Mouse (Mus musculus) liver, embryonic 15.5 days (tissue): ENCODE results near the gene Ndufb6. TPM values are rescaled to one million over a fixed set of nuclear protein-coding genes. Genes with fewer than 3 reads are reported as not detected.
"Not testable (repeated sequence)": the region's sequence is repeated elsewhere in the genome, so short reads cannot be mapped to it uniquely, and the experiment has no call there.

ENCODE experiments used
- ATAC-seq: fragments of 200-750 bp; cut with Nextera tagmentation; 2 replicates; pipeline ENCODE4 v1.8.0; 2017; ENCODE audit warnings: moderate number of reproducible peaks, mild to moderate bottlenecking, moderate library complexity; ENCODE audit not compliant: insufficient read depth
- H3K27ac ChIP-seq: fragments of 300-500 bp; sonication (generic); replicated peaks from 2 replicates; pipeline ENCODE4 v1.5.1; 2015; ENCODE audit warnings: mild to moderate bottlenecking, inconsistent platforms
- H3K27me3 ChIP-seq: fragments of 300-500 bp; sonication (generic); 2 replicates; pipeline ENCODE4 v1.6.1; 2015; ENCODE audit warnings: mild to moderate bottlenecking, inconsistent platforms
- H3K36me3 ChIP-seq: fragments of 300-500 bp; sonication (generic); replicated peaks from 2 replicates; pipeline ENCODE4 v1.6.1; 2015; ENCODE audit warnings: moderate library complexity, mild to moderate bottlenecking, inconsistent platforms
- H3K4me1 ChIP-seq: fragments of 300-500 bp; sonication (generic); replicated peaks from 2 replicates; pipeline ENCODE4 v1.6.1; 2015; ENCODE audit warnings: inconsistent platforms
- H3K4me2 ChIP-seq: fragments of 300-500 bp; sonication (generic); 2 replicates; pipeline ENCODE4 v1.6.1; 2015; ENCODE audit warnings: moderate library complexity, mild to moderate bottlenecking, inconsistent platforms
- H3K4me3 ChIP-seq: fragments of 300-500 bp; sonication (generic); replicated peaks from 2 replicates; pipeline ENCODE4 v1.5.1; 2015; ENCODE audit warnings: mild to moderate bottlenecking, inconsistent platforms
- H3K9ac ChIP-seq: fragments of 300-500 bp; sonication (generic); 2 replicates; pipeline ENCODE4 v1.6.1; 2015; ENCODE audit warnings: moderate library complexity, mild to moderate bottlenecking, inconsistent platforms
- H3K9me3 ChIP-seq: fragments of 300-500 bp; sonication (generic); replicated peaks from 2 replicates; pipeline ENCODE4 v1.6.1; 2016; ENCODE audit warnings: inconsistent platforms
- WGBS: fragments of 180-500 bp; shearing (Covaris S2); methylation state at CpG from one replicate; pipeline ENCODE4 v1.1.7; 2015; ENCODE audit warnings: mixed read lengths; ENCODE audit not compliant: insufficient replicate concordance; 5-methylcytosine and 5-hydroxymethylcytosine counted together
- polyA plus RNA-seq: library from polyadenylated mRNA; unstranded; fragments of >200 nt; fragmentation: Nextera tagmentation; extraction: Ambion mirVana; gene quantifications from 2 replicates; pipeline ENCODE4 v1.2.1, GENCODE M21; 2015

The Ndufb6 gene
- polyA plus RNA-seq, 1 experiment from 2014 or later: 155 TPM

DNA sequence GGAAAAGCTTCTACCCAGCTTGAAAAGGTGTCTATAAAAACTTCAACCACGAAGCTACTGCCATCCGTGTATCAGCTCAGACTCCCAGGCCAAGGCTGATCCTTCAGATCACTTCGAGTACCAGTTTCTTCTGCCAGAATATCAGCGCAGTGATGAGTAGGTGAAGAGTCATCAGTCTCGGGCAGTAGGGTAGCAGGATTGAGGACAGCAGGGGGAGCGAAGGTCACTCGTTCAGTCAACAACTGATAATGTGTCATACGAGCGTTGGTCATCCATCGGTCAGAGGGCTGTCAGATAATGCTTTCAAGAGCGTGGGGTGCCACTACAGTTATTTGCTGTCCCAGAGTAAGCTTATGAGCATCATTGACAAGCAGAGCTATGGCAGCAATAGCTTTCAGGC lies 12.3 kb upstream of the Ndufb6 start:
- H3K9me3 ChIP-seq, H3K36me3 ChIP-seq, H3K27ac ChIP-seq, H3K4me2 ChIP-seq, H3K4me3 ChIP-seq, ATAC-seq, H3K4me1 ChIP-seq, H3K27me3 ChIP-seq, H3K9ac ChIP-seq: not testable (repeated sequence)
- WGBS: 76% methylated on average over 11 of the region's 11 CpGs

- H3K27ac ChIP-seq: no peak overlapping the region
- H3K4me3 ChIP-seq: no peak overlapping the region
- no peak overlapping the region for H3K4me2 ChIP-seq
- no peaks in the 10 kb centered on the region for H3K4me1 ChIP-seq
- 0 out of 2 replicates have a peak, but pooled peaks cover 5% of the 10 kb centered on the region for H3K9me3 ChIP-seq
- 67% methylated on average over 2 of the region's 2 CpGs for WGBS
- H3K27me3 ChIP-seq: no peaks in the 10 kb centered on the region
- ATAC-seq: no peak
- H3K36me3 ChIP-seq: no peaks in the 10 kb centered on the region
- H3K9ac ChIP-seq: no peak overlapping the region
Measured at GRCm38 (mm10) chr4:40289046-40289445, 9.8 kb upstream of the Ndufb6 start.

DNA sequence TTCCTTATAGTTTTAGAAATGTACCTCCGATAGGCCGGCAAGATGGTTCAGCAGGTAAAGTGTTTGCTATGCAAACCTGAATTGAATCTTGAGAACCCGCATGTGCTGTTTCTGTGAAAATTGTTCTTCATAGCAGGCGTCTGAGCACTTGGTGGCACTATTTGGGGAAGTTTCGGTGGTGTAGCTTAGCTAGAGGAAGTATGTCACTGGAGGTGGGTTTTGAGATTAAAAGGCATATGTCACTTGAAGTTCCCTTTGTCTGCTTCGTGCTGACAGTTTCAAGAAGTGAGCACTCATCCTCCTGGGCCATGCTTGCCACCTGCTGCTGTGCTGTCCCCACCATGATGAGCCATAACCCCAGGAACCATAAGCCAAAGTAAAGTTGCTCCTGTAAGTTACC lies 8.2 kb upstream of the Ndufb6 start:
- H3K9me3 ChIP-seq: 0 out of 2 replicates have a peak, but pooled peaks cover under 1% of the 10 kb centered on the region

DNA sequence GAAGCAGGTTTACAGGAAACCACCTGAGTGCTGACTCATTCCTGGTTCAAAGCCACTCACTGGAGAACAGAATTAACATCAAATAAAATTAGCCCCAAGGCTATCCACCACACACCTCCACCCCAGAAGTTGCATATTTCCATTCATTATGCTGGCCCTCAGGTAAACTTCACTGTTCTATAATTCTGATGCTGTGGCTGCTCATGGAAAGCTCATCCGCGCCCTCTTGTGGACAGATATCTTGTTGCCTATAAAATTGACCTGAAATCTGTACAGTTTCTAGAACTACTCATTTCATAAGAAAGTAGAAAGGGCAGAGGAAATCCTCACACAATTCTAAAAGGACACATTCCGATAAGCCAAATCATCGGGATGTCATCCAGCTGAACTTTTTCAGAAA lies 6.4 kb upstream of the Ndufb6 start:
- no peaks in the 10 kb centered on the region for H3K4me1 ChIP-seq
- no peak for ATAC-seq
- no peaks in the 10 kb centered on the region for H3K36me3 ChIP-seq
- whole genome bisulfite sequencing: 12% methylated on average over 4 of the region's 4 CpGs
- no peak overlapping the region for H3K9ac ChIP-seq
- H3K4me3 ChIP-seq: no peak overlapping the region
- no peak overlapping the region for H3K27ac ChIP-seq
- H3K9me3 ChIP-seq: no peaks in the 10 kb centered on the region
- no peak overlapping the region for H3K4me2 ChIP-seq
- no peaks in the 10 kb centered on the region for H3K27me3 ChIP-seq

More for the DNA sequence above, 8.2 kb upstream of the Ndufb6 start:
- WGBS: 39% methylated on average over 6 of the region's 6 CpGs
- Histone ChIP-seq H3K27ac (no peak overlapping the region), H3K4me2 (no peak overlapping the region), H3K4me1 (no peaks in the 10 kb centered on the region), H3K27me3 (no peaks in the 10 kb centered on the region), H3K9ac (no peak overlapping the region), H3K36me3 (no peaks in the 10 kb centered on the region), H3K4me3 (no peak overlapping the region)
- no peak for ATAC-seq

DNA sequence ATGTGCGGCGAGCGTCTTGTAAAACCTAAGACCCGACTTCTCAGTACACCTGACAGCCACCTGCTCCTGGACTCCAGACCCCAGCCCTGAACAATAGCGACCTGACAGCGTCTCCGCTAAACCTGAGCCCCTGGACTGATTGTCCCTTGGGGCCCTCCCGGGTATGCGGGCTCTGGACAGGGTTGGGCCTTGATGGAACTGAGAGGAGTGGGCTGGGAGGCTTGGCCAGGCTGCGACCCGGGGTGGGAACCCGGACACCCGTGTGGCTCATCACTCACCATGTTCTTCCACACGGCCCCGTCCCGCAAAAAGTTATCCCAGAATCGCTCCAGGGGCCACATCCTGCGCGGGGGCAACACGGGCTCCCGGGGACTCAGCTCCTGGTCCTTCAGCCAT lies 343 bp downstream of the Ndufb6 start:
- H3K4me1 ChIP-seq: peaks cover 21% of the 10 kb centered on the region
- peak; percentile 56 for ATAC-seq
- H3K4me2 ChIP-seq: peak overlapping the region; percentile 92
- under 1% methylated on average over 21 of the region's 21 CpGs for WGBS
- peak overlapping the region; percentile 84 for H3K9ac ChIP-seq
- no peaks in the 10 kb centered on the region for H3K27me3 ChIP-seq
- H3K4me3 ChIP-seq: peak overlapping the region; percentile 93
- H3K9me3 ChIP-seq: no peaks in the 10 kb centered on the region
- H3K27ac ChIP-seq: peak overlapping the region; percentile 65; the same call in 1 of the 2 replicates
- peaks cover 12% of the 10 kb centered on the region; the same call in 1 of the 2 replicates for H3K36me3 ChIP-seq

- under 1% methylated on average over 38 of the region's 38 CpGs for WGBS
- Histone ChIP-seq H3K4me2 (peak within 1 kb of the TSS; percentile 93), H3K4me1 (peaks cover 42% of the 10 kb centered on the region), H3K4me3 (peak within 1 kb of the TSS; percentile 85), H3K27ac (peak within 1 kb of the TSS; percentile 93), H3K36me3 (peaks cover 33% of the 10 kb centered on the region), H3K9ac (peak within 1 kb of the TSS; percentile 76), H3K27me3 (no peaks in the 10 kb centered on the region), H3K9me3 (no peaks in the 10 kb centered on the region)
- ATAC-seq: peak; percentile 89
Measured at GRCm38 (mm10) chr4:40269430-40270032, 9.7 kb downstream of the Ndufb6 start, which contains the start of the genes Smim27 and Topors. Smim27 (plus strand) TSS chr4:40269579. Topors (minus strand) TSS chr4:40269850.

- H3K27me3 ChIP-seq: no peaks in the 10 kb centered on the region
- peak overlapping the region; percentile 85 for H3K4me3 ChIP-seq
- ATAC-seq: peak; percentile 13; the same call in 1 of the 2 replicates
- H3K4me2 ChIP-seq: peak overlapping the region; percentile 93
- peaks cover 42% of the 10 kb centered on the region for H3K4me1 ChIP-seq
- peak overlapping the region; percentile 76 for H3K9ac ChIP-seq
- no peaks in the 10 kb centered on the region for H3K9me3 ChIP-seq
- peaks cover 33% of the 10 kb centered on the region for H3K36me3 ChIP-seq
- WGBS: under 1% methylated on average over 16 of the region's 16 CpGs
- peak overlapping the region; percentile 93 for H3K27ac ChIP-seq
Measured at GRCm38 (mm10) chr4:40268835-40269234, 10.4 kb downstream of the Ndufb6 start.

DNA sequence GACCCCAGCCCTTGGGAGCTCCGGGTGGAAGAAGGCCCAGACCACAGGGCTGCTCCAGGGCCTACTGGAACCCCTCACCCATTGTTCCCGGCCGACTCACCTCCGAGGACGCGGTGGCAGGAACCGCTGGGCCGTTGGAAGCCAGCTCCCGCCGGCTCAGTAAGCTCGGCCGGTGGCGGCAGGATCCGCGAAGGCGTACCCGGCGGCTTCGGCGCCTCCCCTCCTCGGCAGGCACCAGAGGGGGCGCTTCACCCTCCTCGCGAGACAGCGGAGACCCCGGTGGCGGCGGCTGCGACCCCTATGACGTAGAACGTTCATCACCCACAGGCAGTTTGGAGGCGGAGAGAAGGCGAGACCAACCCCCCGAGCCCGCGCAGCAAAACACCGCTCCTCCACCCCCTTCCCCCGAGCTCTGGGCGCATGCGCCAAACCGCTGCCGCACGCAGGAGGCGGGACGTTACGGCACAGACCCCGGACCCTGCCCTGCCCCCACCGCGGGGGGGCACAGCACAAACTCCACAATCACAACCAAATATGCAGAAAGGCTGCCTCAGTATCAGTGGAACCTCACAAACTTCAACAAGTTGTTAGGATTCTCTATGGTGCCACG lies 10.9 kb downstream of the Ndufb6 start:
- under 1% methylated on average over 46 of the region's 50 CpGs for WGBS
- Histone ChIP-seq H3K27ac (peak overlapping the region; percentile 93), H3K4me2 (peak overlapping the region; percentile 93), H3K9ac (peak overlapping the region; percentile 76), H3K4me1 (peaks cover 42% of the 10 kb centered on the region), H3K9me3 (no peaks in the 10 kb centered on the region), H3K4me3 (peak overlapping the region; percentile 85), H3K27me3 (no peaks in the 10 kb centered on the region), H3K36me3 (peaks cover 33% of the 10 kb centered on the region)
- ATAC-seq: peak; percentile 68

DNA sequence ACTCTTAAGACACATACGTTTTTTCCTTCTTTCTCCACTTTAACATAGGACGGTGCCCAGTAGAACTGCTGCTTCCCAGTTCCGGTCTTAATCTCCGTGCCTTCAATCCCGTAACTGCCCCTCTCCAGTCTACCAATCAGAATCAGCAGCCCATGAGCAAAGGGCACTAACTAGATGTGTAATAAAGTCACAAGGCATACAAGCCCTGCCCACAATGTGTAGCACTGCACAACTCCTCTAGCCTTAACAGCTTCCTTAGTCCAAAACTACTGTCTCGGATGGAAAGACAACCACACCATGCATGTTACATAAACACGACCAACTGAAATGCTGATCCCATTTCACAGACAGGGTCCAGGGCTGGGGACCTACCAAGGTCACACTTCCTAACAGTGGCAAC lies 11.5 kb downstream of the Ndufb6 start:
- Histone ChIP-seq H3K36me3 (peaks cover 35% of the 10 kb centered on the region), H3K9ac (peak overlapping the region; percentile 76), H3K4me2 (peak overlapping the region; percentile 93), H3K27ac (peak overlapping the region; percentile 93), H3K4me3 (peak overlapping the region; percentile 85), H3K27me3 (no peaks in the 10 kb centered on the region), H3K9me3 (no peaks in the 10 kb centered on the region), H3K4me1 (peaks cover 42% of the 10 kb centered on the region)
- WGBS: 59% methylated on average over 7 of the region's 7 CpGs
- ATAC-seq: no peak

DNA sequence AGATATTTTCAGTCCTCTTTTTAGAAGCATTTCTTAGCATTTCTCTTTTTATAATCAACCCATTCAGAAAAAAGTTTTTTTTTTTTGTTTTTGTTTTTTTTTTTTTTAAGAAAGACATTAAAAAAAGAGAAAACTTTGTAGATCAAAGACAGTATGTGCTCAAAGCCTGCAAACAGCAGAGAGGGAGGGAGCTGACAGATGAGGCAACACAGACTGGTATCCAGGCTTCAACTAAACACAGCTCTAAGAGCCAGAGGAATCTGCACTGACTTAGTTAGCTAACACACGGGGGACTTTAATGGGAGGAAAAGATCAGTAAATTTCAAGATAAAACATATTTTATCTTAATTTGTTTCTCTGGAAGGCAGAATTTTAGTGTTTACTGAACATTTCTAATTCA lies 14.9 kb downstream of the Ndufb6 start:
- Histone ChIP-seq H3K4me2 (no peak overlapping the region), H3K27ac (no peak overlapping the region), H3K9ac (no peak overlapping the region), H3K36me3 (peaks cover 65% of the 10 kb centered on the region), H3K4me1 (peaks cover 34% of the 10 kb centered on the region), H3K27me3 (no peaks in the 10 kb centered on the region), H3K9me3 (no peaks in the 10 kb centered on the region), H3K4me3 (no peak overlapping the region)
- ATAC-seq: no peak
- 38% methylated on average over 1 of the region's 1 CpGs for WGBS

GRCm38 (mm10) chr4:40254385-40255103 lies 24.7 kb downstream of the Ndufb6 start:
- Histone ChIP-seq H3K9me3 (no peaks in the 10 kb centered on the region), H3K9ac (no peak overlapping the region), H3K27me3 (no peaks in the 10 kb centered on the region), H3K4me3 (no peak overlapping the region), H3K36me3 (0 out of 2 replicates have a peak, but pooled peaks cover 5% of the 10 kb centered on the region), H3K27ac (no peak overlapping the region), H3K4me1 (no peaks in the 10 kb centered on the region), H3K4me2 (no peak overlapping the region)
- no peak for ATAC-seq
- WGBS: 71% methylated on average over 8 of the region's 8 CpGs
